Mouse (Mus musculus): ENCODE data around the gene Dusp18. TPM values are rescaled to one million over a fixed set of nuclear protein-coding genes. Genes with fewer than 3 reads are reported as not detected.
A peak's percentile ranks its signal among the peaks of the same experiment; 100 is the strongest.

Gene Dusp18
- polyA plus RNA-seq, 1 experiment, result 2.4 TPM

GRCm38 (mm10) chr11:3883711-3884110 lies 11.3 kb upstream of the Dusp18 start:
- Histone ChIP-seq H3K36me3 (ENCODE audit: control insufficient read depth, insufficient read depth, low read length) (no peaks in the 10 kb centered on the region), H3K27ac (ENCODE audit: control insufficient read depth, insufficient read depth, low read length) (no peak overlapping the region), H3K4me1 (replicated peaks; ENCODE audit: control insufficient read depth, insufficient read depth, low read length) (peaks cover 6% of the 10 kb centered on the region; the same call in 1 of the 2 replicates), H3K27me3 (ENCODE audit: control insufficient read depth, insufficient read depth, low read length) (no peaks in the 10 kb centered on the region), H3K4me3 (ENCODE audit: control insufficient read depth, insufficient read depth, low read length) (no peak overlapping the region)
- WGBS, result 28% methylated on average over 3 of the region's 3 CpGs
- DNase-seq, result no peak
- no peak for TF ChIP-seq CTCF (IDR thresholded peaks at IDR 0.05; ENCODE audit: borderline replicate concordance, control insufficient read depth, extremely low read depth, insufficient read depth, low read length, poor library complexity)
- TF ChIP-seq POLR2A (IDR thresholded peaks at IDR 0.05; ENCODE audit: control insufficient read depth, extremely low read depth, insufficient read depth, low read length, poor library complexity), result no peak

DNA sequence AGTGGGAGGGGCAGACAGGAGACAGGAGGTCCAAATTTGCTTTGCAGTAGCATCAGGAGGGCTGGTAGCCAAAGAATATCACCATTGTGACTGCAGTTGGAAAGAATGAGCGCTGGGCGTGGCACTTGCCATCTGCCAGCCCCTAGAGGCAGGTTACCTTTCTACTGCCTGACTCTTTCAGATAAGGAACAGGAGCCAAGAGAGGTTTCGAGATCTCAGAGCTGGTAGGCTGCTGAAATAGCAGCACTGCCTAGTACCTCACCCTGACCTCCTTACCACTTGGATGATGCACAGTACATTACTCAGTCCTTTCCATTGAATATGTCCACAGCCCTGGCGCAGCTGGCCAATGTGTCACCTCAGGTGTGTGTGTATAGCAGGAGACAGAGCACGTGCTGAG lies 7.7 kb upstream of the Dusp18 start:
- no peak overlapping the region for H3K27ac ChIP-seq (ENCODE audit: control insufficient read depth, insufficient read depth, low read length)
- 94% methylated on average over 5 of the region's 5 CpGs for WGBS
- no peaks in the 10 kb centered on the region; the same call in 1 of the 2 replicates for H3K4me1 ChIP-seq (replicated peaks; ENCODE audit: control insufficient read depth, insufficient read depth, low read length)
- no peak for DNase-seq
- no peaks in the 10 kb centered on the region for H3K36me3 ChIP-seq (ENCODE audit: control insufficient read depth, insufficient read depth, low read length)
- H3K4me3 ChIP-seq (ENCODE audit: control insufficient read depth, insufficient read depth, low read length), result no peak overlapping the region
- TF ChIP-seq POLR2A (IDR thresholded peaks at IDR 0.05; ENCODE audit: control insufficient read depth, extremely low read depth, insufficient read depth, low read length, poor library complexity), result no peak
- no peak for TF ChIP-seq CTCF (IDR thresholded peaks at IDR 0.05; ENCODE audit: borderline replicate concordance, control insufficient read depth, extremely low read depth, insufficient read depth, low read length, poor library complexity)
- no peaks in the 10 kb centered on the region for H3K27me3 ChIP-seq (ENCODE audit: control insufficient read depth, insufficient read depth, low read length)

DNA sequence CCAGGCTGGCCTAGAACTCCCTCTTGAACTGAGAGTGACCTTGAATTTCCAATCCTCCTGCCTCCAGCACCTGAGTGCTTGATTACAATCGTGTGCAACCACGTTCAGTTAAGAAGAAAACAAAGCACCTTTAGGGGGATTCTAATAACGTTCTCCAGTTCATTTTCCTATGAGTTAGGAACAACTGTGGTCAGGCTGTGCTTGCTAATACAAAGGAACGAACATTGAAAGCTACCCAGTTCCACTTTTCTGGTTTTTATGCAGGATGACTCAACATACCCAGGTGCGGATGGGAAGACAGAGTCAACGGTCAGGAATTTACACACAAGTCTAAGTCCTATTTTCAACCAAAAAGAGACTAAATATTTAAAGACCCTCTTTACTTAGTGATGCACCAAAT lies 1.1 kb upstream of the Dusp18 start:
- TF ChIP-seq POLR2A (IDR thresholded peaks at IDR 0.05; ENCODE audit: control insufficient read depth, extremely low read depth, insufficient read depth, low read length, poor library complexity) (no peak), CTCF (IDR thresholded peaks at IDR 0.05; ENCODE audit: borderline replicate concordance, control insufficient read depth, extremely low read depth, insufficient read depth, low read length, poor library complexity) (no peak)
- no peaks in the 10 kb centered on the region for H3K27me3 ChIP-seq (ENCODE audit: control insufficient read depth, insufficient read depth, low read length)
- WGBS, result 88% methylated on average over 6 of the region's 6 CpGs
- no peak overlapping the region for H3K4me3 ChIP-seq (ENCODE audit: control insufficient read depth, insufficient read depth, low read length)
- no peak for DNase-seq
- H3K36me3 ChIP-seq (ENCODE audit: control insufficient read depth, insufficient read depth, low read length), result no peaks in the 10 kb centered on the region
- peaks cover 10% of the 10 kb centered on the region for H3K4me1 ChIP-seq (replicated peaks; ENCODE audit: control insufficient read depth, insufficient read depth, low read length)
- H3K27ac ChIP-seq (ENCODE audit: control insufficient read depth, insufficient read depth, low read length), result no peak overlapping the region

- 3% methylated on average over 10 of the region's 10 CpGs for WGBS
- peak overlapping the region; percentile 37; the same call in 1 of the 2 replicates for H3K4me3 ChIP-seq (ENCODE audit: control insufficient read depth, insufficient read depth, low read length)
- H3K27ac ChIP-seq (ENCODE audit: control insufficient read depth, insufficient read depth, low read length), result no peak overlapping the region
- no peak for DNase-seq
- H3K27me3 ChIP-seq (ENCODE audit: control insufficient read depth, insufficient read depth, low read length), result no peaks in the 10 kb centered on the region
- TF ChIP-seq CTCF (IDR thresholded peaks at IDR 0.05; ENCODE audit: borderline replicate concordance, control insufficient read depth, extremely low read depth, insufficient read depth, low read length, poor library complexity) (no peak), POLR2A (IDR thresholded peaks at IDR 0.05; ENCODE audit: control insufficient read depth, extremely low read depth, insufficient read depth, low read length, poor library complexity) (no peak)
- peaks cover 10% of the 10 kb centered on the region for H3K4me1 ChIP-seq (replicated peaks; ENCODE audit: control insufficient read depth, insufficient read depth, low read length)
- H3K36me3 ChIP-seq (ENCODE audit: control insufficient read depth, insufficient read depth, low read length), result no peaks in the 10 kb centered on the region
Observed at GRCm38 (mm10) chr11:3895458-3895857, 418 bp downstream of the Dusp18 start.

- Histone ChIP-seq H3K4me1 (replicated peaks; ENCODE audit: control insufficient read depth, insufficient read depth, low read length) (peaks cover 10% of the 10 kb centered on the region), H3K27me3 (ENCODE audit: control insufficient read depth, insufficient read depth, low read length) (no peaks in the 10 kb centered on the region), H3K4me3 (ENCODE audit: control insufficient read depth, insufficient read depth, low read length) (no peak overlapping the region), H3K27ac (ENCODE audit: control insufficient read depth, insufficient read depth, low read length) (no peak overlapping the region), H3K36me3 (ENCODE audit: control insufficient read depth, insufficient read depth, low read length) (no peaks in the 10 kb centered on the region)
- no peak for DNase-seq
- no peak for TF ChIP-seq CTCF (IDR thresholded peaks at IDR 0.05; ENCODE audit: borderline replicate concordance, control insufficient read depth, extremely low read depth, insufficient read depth, low read length, poor library complexity)
- 91% methylated on average over 1 of the region's 1 CpGs for WGBS
Observed at GRCm38 (mm10) chr11:3895933-3896332, 893 bp downstream of the Dusp18 start.

DNA sequence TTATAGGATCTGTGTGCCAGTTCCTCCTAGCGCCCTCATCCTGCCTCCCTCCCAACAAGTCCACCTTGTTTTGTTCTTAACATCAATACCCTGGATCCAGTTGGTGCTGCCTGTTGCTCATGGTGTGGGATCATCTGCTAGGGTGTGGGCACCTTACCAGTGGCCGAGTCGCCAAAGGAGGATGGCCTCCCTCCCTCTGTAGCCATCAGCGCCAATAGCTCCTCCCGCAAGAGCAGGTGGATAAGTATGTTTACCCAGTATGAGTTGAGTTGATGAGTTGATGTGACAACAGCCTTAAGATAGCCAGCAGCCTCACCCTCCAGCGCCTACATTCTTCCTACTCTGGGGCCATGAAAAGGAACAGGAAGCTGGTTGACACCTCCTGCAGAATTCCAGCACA lies 5.3 kb downstream of the Dusp18 start:
- peaks cover 1% of the 10 kb centered on the region; the same call in 1 of the 2 replicates for H3K4me1 ChIP-seq (replicated peaks; ENCODE audit: control insufficient read depth, insufficient read depth, low read length)
- no peaks in the 10 kb centered on the region for H3K27me3 ChIP-seq (ENCODE audit: control insufficient read depth, insufficient read depth, low read length)
- TF ChIP-seq CTCF (IDR thresholded peaks at IDR 0.05; ENCODE audit: borderline replicate concordance, control insufficient read depth, extremely low read depth, insufficient read depth, low read length, poor library complexity) (no peak), POLR2A (IDR thresholded peaks at IDR 0.05; ENCODE audit: control insufficient read depth, extremely low read depth, insufficient read depth, low read length, poor library complexity) (no peak)
- 94% methylated on average over 6 of the region's 6 CpGs for WGBS
- no peaks in the 10 kb centered on the region for H3K36me3 ChIP-seq (ENCODE audit: control insufficient read depth, insufficient read depth, low read length)
- H3K4me3 ChIP-seq (ENCODE audit: control insufficient read depth, insufficient read depth, low read length), result no peak overlapping the region
- no peak overlapping the region for H3K27ac ChIP-seq (ENCODE audit: control insufficient read depth, insufficient read depth, low read length)
- DNase-seq, result no peak

- DNase-seq, result no peak
- Histone ChIP-seq H3K27me3 (ENCODE audit: control insufficient read depth, insufficient read depth, low read length) (no peaks in the 10 kb centered on the region), H3K4me3 (ENCODE audit: control insufficient read depth, insufficient read depth, low read length) (no peak overlapping the region), H3K4me1 (replicated peaks; ENCODE audit: control insufficient read depth, insufficient read depth, low read length) (no peaks in the 10 kb centered on the region), H3K27ac (ENCODE audit: control insufficient read depth, insufficient read depth, low read length) (no peak overlapping the region), H3K36me3 (ENCODE audit: control insufficient read depth, insufficient read depth, low read length) (no peaks in the 10 kb centered on the region)
- TF ChIP-seq CTCF (IDR thresholded peaks at IDR 0.05; ENCODE audit: borderline replicate concordance, control insufficient read depth, extremely low read depth, insufficient read depth, low read length, poor library complexity) (no peak), POLR2A (IDR thresholded peaks at IDR 0.05; ENCODE audit: control insufficient read depth, extremely low read depth, insufficient read depth, low read length, poor library complexity) (no peak)
- WGBS, result 94% methylated on average over 3 of the region's 3 CpGs
Observed at GRCm38 (mm10) chr11:3902516-3902915, 7.5 kb downstream of the Dusp18 start.

Data from thymus, adult 2 months (tissue).